Mouse (Mus musculus) liver, adult 2 months (tissue): ENCODE results near the gene Jak1. TPM values are rescaled to one million over a fixed set of nuclear protein-coding genes. Genes with fewer than 3 reads are reported as not detected.

Experiments used
- DNase-seq: peaks from one replicate; pipeline ENCODE4 v3.0.0-alpha.2; 2011; ENCODE audit warnings: low read depth, low spot score; ENCODE audit errors: extremely low read depth
- H3K27ac ChIP-seq: fragments of 200-500 bp; replicated peaks from 2 replicates; pipeline ENCODE4 v1.5.1; 2012; ENCODE audit warnings: low read depth, mild to moderate bottlenecking, control low read depth, inconsistent platforms, low read length; ENCODE audit not compliant: insufficient read depth
- H3K27me3 ChIP-seq: fragments of 200-500 bp; 2 replicates; pipeline ENCODE4 v1.6.1; 2012; ENCODE audit warnings: mild to moderate bottlenecking, moderate library complexity, low read length, inconsistent platforms; ENCODE audit not compliant: control insufficient read depth, insufficient read depth
- H3K36me3 ChIP-seq: fragments of 200-500 bp; 2 replicates; pipeline ENCODE4 v1.6.1; 2012; ENCODE audit warnings: low read length, inconsistent platforms; ENCODE audit not compliant: control insufficient read depth, insufficient read depth
- H3K4me1 ChIP-seq: fragments of 200-500 bp; 2 replicates; pipeline ENCODE4 v1.6.1; 2011; ENCODE audit warnings: low read length; ENCODE audit not compliant: control insufficient read depth, insufficient read depth
- H3K4me3 ChIP-seq: fragments of 200-500 bp; 2 replicates; pipeline ENCODE4 v1.5.1; 2011; ENCODE audit warnings: low read depth, mild to moderate bottlenecking, control low read depth, low read length, moderate library complexity; ENCODE audit not compliant: insufficient read depth
- H3K79me2 ChIP-seq: fragments of 200-500 bp; 2 replicates; pipeline ENCODE4 v1.6.1; 2012; ENCODE audit warnings: inconsistent platforms, mild to moderate bottlenecking, low read length, moderate library complexity; ENCODE audit not compliant: control insufficient read depth, insufficient read depth
- H3K9ac ChIP-seq: fragments of 200-500 bp; 2 replicates; pipeline ENCODE4 v1.6.1; 2012; ENCODE audit warnings: low read depth, mild to moderate bottlenecking, control low read depth, inconsistent platforms, low read length
- CTCF ChIP-seq: fragments of 200-500 bp; IDR thresholded peaks from 2 replicates; pipeline ENCODE4 v1.5.1; 2011; ENCODE audit warnings: low read depth, low read length, control low read depth
- POLR2A ChIP-seq: fragments of 200-500 bp; IDR thresholded peaks from 2 replicates; pipeline ENCODE4 v1.6.1; 2011; ENCODE audit warnings: low read length, control low read depth; ENCODE audit not compliant: insufficient read depth; ENCODE audit errors: extremely low read depth
- WGBS: fragments of 180-500 bp; shearing (Covaris S2); methylation state at CpG from one replicate; pipeline ENCODE4 v1.1.7; 2018; 5-methylcytosine and 5-hydroxymethylcytosine counted together
- polyA plus RNA-seq: library from polyadenylated mRNA; depleted of rRNA; stranded (reverse); fragments of >200 nt; gene quantifications from 2 replicates; pipeline ENCODE4 v1.2.3, GENCODE M21; 2012
- total RNA-seq: library from RNA; depleted of rRNA; stranded (reverse); fragments of >200 nt; gene quantifications from 2 replicates; pipeline ENCODE4 v1.2.3, GENCODE M21; 2014

Gene Jak1
- total and polyA plus RNA-seq, 2 experiments: 21.7 to 67.1 TPM

DNA sequence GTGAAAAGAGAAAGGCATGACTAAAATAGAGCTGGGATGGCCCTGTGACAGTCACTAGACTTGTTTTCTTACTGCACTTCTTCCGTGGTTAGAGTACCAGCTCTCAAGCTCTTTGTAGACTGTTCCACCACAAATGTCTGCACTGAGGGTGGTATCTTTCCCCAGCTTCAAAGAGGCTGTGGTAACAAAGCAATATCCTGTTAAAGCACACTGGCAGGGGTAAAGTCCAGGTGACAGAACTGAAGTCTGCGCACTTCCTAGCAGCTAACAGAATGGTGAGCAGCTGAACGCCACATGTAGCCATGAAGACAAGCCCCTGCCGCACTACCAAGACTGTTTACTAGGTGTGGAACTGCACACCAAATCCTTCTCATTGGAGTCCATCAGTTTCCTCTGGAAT is 77.7 kb downstream of the Jak1 start:
- Histone ChIP-seq H3K36me3 (peaks cover 66% of the 10 kb centered on the region), H3K4me3 (no peak overlapping the region), H3K27me3 (no peaks in the 10 kb centered on the region), H3K9ac (no peak overlapping the region), H3K4me1 (peaks cover 32% of the 10 kb centered on the region), H3K79me2 (peaks cover 9% of the 10 kb centered on the region; the same call in 1 of the 2 replicates), H3K27ac (peak overlapping the region; percentile 70)
- peak; percentile 70 for DNase-seq
- TF ChIP-seq CTCF: no peak
- no peak for TF ChIP-seq POLR2A
- WGBS: 32% methylated on average over 4 of the region's 4 CpGs

DNA sequence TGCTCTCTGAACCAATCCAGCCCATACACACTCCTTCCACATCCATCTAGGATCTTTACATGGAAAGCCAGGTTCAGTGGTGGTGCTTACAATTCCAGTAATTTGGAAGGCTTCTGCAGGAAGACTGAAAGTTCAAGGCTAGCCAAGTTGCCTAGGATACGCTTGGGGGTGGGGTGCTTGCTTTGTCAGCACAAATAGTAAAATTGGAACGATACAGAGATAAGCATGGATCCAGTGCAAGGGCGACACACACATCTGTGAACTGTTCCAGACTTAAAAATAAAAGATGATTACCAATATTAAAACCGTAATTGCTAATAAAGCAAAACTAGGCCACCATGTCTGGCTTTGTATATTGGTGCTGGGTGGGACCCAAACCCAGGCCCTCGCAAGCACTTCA is 78.5 kb downstream of the Jak1 start:
- Histone ChIP-seq H3K9ac (no peak overlapping the region), H3K79me2 (peaks cover 10% of the 10 kb centered on the region; the same call in 1 of the 2 replicates), H3K4me3 (no peak overlapping the region), H3K4me1 (peaks cover 32% of the 10 kb centered on the region), H3K27ac (peak overlapping the region; percentile 57), H3K27me3 (no peaks in the 10 kb centered on the region), H3K36me3 (peaks cover 72% of the 10 kb centered on the region)
- TF ChIP-seq POLR2A (no peak), CTCF (no peak)
- DNase-seq: peak; percentile 89
- 8% methylated on average over 5 of the region's 5 CpGs for WGBS

DNA sequence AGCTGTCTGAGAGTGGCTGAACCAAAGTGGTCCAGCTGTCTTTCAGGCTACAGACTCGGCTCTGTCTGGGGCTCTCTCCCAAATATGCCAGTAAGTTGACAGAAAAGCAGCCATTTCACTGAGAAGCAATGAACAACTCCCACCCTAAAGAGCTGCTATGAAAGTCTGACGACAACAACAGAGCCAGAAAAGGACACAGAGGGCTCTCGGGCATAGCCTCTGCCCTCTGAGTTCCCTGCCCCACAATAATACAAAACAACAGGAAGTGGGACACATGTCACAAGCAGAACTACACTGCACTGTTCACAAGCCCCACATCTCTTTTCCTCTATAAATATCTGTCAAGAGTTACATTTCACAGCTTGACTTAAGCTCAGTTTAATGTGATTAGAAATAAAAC is 79.9 kb downstream of the Jak1 start:
- Histone ChIP-seq H3K4me3 (no peak overlapping the region), H3K27me3 (no peaks in the 10 kb centered on the region), H3K9ac (no peak overlapping the region), H3K36me3 (peaks cover 72% of the 10 kb centered on the region), H3K4me1 (peaks cover 32% of the 10 kb centered on the region), H3K27ac (peak overlapping the region; percentile 56), H3K79me2 (peaks cover 7% of the 10 kb centered on the region; the same call in 1 of the 2 replicates)
- WGBS: 61% methylated on average over 3 of the region's 3 CpGs
- DNase-seq: peak; percentile 31
- no peak for TF ChIP-seq POLR2A
- TF ChIP-seq CTCF: no peak

DNA sequence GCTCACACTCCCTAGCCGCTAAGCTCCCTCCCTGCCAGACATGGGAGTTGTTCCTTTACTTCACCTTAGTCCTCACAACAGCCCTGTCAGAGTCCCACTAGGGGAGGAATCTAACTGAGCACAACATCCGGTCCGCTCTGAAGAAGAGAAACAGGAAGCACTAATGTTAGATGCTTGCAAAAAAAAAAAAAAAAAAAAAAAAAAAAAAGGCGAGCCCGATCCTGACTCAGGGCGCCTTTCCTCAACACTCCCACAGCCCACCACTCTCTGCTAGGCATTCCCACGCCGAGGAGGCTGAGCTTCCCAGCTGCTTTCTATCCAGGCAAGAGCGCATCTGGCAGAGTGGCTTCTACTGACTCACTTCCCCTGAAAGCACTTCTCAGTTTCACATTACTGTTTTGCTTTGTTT is 82.5 kb downstream of the Jak1 start:
- no peaks in the 10 kb centered on the region for H3K27me3 ChIP-seq
- H3K36me3 ChIP-seq: peaks cover 74% of the 10 kb centered on the region
- peaks cover 7% of the 10 kb centered on the region; the same call in 1 of the 2 replicates for H3K79me2 ChIP-seq
- TF ChIP-seq POLR2A (no peak), CTCF (no peak)
- H3K27ac ChIP-seq: peak overlapping the region; percentile 37; the same call in 1 of the 2 replicates
- H3K4me1 ChIP-seq: peaks cover 28% of the 10 kb centered on the region
- DNase-seq: peak; percentile 35
- 62% methylated on average over 9 of the region's 9 CpGs for WGBS
- no peak overlapping the region for H3K9ac ChIP-seq
- no peak overlapping the region for H3K4me3 ChIP-seq

DNA sequence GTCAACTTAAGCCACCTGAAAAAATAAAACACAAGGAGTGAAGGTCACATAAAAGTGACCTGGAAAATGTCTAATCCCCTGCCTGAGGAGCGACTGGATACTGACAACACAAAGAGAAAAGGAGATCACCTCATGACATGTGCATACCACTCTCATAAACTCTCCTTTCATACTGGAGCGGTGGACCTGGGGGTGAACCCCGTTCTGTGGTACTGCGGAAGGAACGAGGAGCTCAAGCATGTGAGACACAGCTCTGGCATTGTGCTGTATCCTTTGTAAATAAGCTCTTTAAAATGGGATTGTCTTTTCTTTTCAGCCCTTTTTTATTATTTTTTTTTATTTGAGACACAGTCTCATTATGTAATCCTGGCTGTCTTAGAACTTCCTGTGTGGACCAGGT is 84.4 kb downstream of the Jak1 start:
- Histone ChIP-seq H3K36me3 (peaks cover 76% of the 10 kb centered on the region), H3K79me2 (peaks cover 4% of the 10 kb centered on the region; the same call in 1 of the 2 replicates), H3K4me3 (no peak overlapping the region), H3K27me3 (no peaks in the 10 kb centered on the region), H3K9ac (no peak overlapping the region), H3K4me1 (peaks cover 19% of the 10 kb centered on the region), H3K27ac (0 out of 2 replicates have a peak overlapping the region, but pooled peaks have one; percentile 14)
- TF ChIP-seq POLR2A (no peak), CTCF (no peak)
- no peak for DNase-seq
- WGBS: 86% methylated on average over 5 of the region's 5 CpGs

- no peak overlapping the region for H3K27ac ChIP-seq
- no peaks in the 10 kb centered on the region for H3K27me3 ChIP-seq
- 73% methylated on average over 6 of the region's 6 CpGs for WGBS
Measured at GRCm38 (mm10) chr4:101179836-101180235, 85.2 kb downstream of the Jak1 start.

More at GRCm38 (mm10) chr4:101179836-101180235, 85.2 kb downstream of the Jak1 start:
- Histone ChIP-seq H3K4me3 (no peak overlapping the region), H3K36me3 (peaks cover 76% of the 10 kb centered on the region), H3K4me1 (peaks cover 15% of the 10 kb centered on the region; the same call in 1 of the 2 replicates), H3K79me2 (peaks cover 3% of the 10 kb centered on the region; the same call in 1 of the 2 replicates), H3K9ac (no peak overlapping the region)
- DNase-seq: no peak
- TF ChIP-seq CTCF (no peak), POLR2A (no peak)
